Mouse (Mus musculus) kidney, postnatal 25 days (tissue): Measurements from ENCODE around the gene Kalrn.
A peak's percentile ranks its signal among the peaks of the same experiment; 100 is the strongest.

Source experiments
- DNase-seq, 2 experiments: peaks; one replicate each; pipeline ENCODE4 v3.0.0; 2021; ENCODE audit warnings: mixed read lengths in 2 of 2

The Kalrn gene

GRCm38 (mm10) chr16:34344895-34345876 lies 228.1 kb downstream of the Kalrn start:
- peak; percentile 41 to 55 for DNase-seq

GRCm38 (mm10) chr16:34343968-34344367 lies 229.4 kb downstream of the Kalrn start:
- peak; percentile 69 to 76 for DNase-seq

GRCm38 (mm10) chr16:34343161-34343560 lies 230.2 kb downstream of the Kalrn start:
- DNase-seq, result no peak

- DNase-seq, result no peak
These were observed 230.8 kb downstream of the Kalrn start for GRCm38 (mm10) chr16:34342369-34343160.

- peak; percentile 77 to 82 for DNase-seq
These were observed 238.4 kb downstream of the Kalrn start for GRCm38 (mm10) chr16:34334919-34335318.

- DNase-seq, result no peak
These were observed 241.7 kb downstream of the Kalrn start for GRCm38 (mm10) chr16:34331630-34332029.

- no peak for DNase-seq
These were observed 243.5 kb downstream of the Kalrn start for GRCm38 (mm10) chr16:34329876-34330275.

- peak in 1 of 2 experiments; percentile 27 for DNase-seq
These were observed 243.9 kb downstream of the Kalrn start for GRCm38 (mm10) chr16:34329431-34329873.

GRCm38 (mm10) chr16:34327890-34328289 lies 245.4 kb downstream of the Kalrn start:
- no peak for DNase-seq

GRCm38 (mm10) chr16:34325869-34326268 lies 247.5 kb downstream of the Kalrn start:
- no peak for DNase-seq

- DNase-seq, result peak in 1 of 2 experiments; percentile 20
These were observed 248.2 kb downstream of the Kalrn start for GRCm38 (mm10) chr16:34325161-34325560.

GRCm38 (mm10) chr16:34324735-34325134 lies 248.6 kb downstream of the Kalrn start:
- peak; percentile 29 to 72 for DNase-seq

- DNase-seq, result no peak
These were observed 249.8 kb downstream of the Kalrn start for GRCm38 (mm10) chr16:34323496-34323895.

GRCm38 (mm10) chr16:34322546-34322945 lies 250.8 kb downstream of the Kalrn start:
- DNase-seq, result peak; percentile 64 to 70

- no peak for DNase-seq
These were observed 252.1 kb downstream of the Kalrn start for GRCm38 (mm10) chr16:34321066-34321790.

- DNase-seq, result peak; percentile 50 to 73
These were observed 253.1 kb downstream of the Kalrn start for GRCm38 (mm10) chr16:34320023-34320800.

- DNase-seq, result no peak
These were observed 256.2 kb downstream of the Kalrn start for GRCm38 (mm10) chr16:34317110-34317509.

GRCm38 (mm10) chr16:34316253-34316652 lies 257.1 kb downstream of the Kalrn start:
- no peak for DNase-seq

- no peak for DNase-seq
These were observed 259.3 kb downstream of the Kalrn start for GRCm38 (mm10) chr16:34314071-34314470.

GRCm38 (mm10) chr16:34311577-34311976 lies 261.8 kb downstream of the Kalrn start:
- DNase-seq, result no peak

GRCm38 (mm10) chr16:34310363-34310762 lies 263.0 kb downstream of the Kalrn start:
- DNase-seq, result no peak

- DNase-seq, result no peak
These were observed 265.0 kb downstream of the Kalrn start for GRCm38 (mm10) chr16:34308324-34308723.
